Mouse (Mus musculus): Measurements from ENCODE around the gene Bdkrb2. TPM values are rescaled to one million over a fixed set of nuclear protein-coding genes. Genes with fewer than 3 reads are reported as not detected.
A peak's percentile ranks its signal among the peaks of the same experiment; 100 is the strongest.

Bdkrb2 gene
- total RNA-seq, 2 experiments from 2014 or later: 0.31 to 0.44 TPM

DNA sequence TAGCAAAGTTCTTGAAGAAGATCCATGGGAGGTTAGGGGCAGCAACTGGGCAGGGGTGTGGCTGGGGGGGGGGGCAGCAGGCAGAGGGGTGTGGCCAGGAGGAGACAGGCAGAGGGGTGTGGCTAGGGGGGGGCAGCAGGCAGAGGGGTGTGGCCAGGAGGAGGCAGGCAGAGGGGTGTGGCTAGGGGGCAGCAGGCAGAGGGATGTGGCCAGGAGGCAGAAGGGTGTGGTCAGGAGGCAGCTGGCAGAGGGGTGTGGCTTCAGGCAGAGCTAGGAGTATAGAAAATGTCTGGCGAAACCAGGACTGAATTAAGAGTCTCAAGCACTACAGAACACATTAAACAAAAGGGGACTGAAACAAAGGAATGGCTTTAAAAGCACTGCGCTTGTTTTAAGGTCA lies 20.5 kb downstream of the Bdkrb2 start:
- no peak for DNase-seq (ENCODE audit: extremely low spot score in 1 of 2, low spot score in 1 of 2)

GRCm38 (mm10) chr12:105584851-105585250 lies 21.8 kb downstream of the Bdkrb2 start:
- peak; percentile 47 to 82 for DNase-seq (ENCODE audit: extremely low spot score in 1 of 2, low spot score in 1 of 2)

GRCm38 (mm10) chr12:105587526-105587925 lies 24.5 kb downstream of the Bdkrb2 start:
- DNase-seq (ENCODE audit: extremely low spot score in 1 of 2, low spot score in 1 of 2): no peak

- no peak for DNase-seq (ENCODE audit: extremely low spot score in 1 of 2, low spot score in 1 of 2)
Measured at GRCm38 (mm10) chr12:105590786-105591185, 27.8 kb downstream of the Bdkrb2 start.

DNA sequence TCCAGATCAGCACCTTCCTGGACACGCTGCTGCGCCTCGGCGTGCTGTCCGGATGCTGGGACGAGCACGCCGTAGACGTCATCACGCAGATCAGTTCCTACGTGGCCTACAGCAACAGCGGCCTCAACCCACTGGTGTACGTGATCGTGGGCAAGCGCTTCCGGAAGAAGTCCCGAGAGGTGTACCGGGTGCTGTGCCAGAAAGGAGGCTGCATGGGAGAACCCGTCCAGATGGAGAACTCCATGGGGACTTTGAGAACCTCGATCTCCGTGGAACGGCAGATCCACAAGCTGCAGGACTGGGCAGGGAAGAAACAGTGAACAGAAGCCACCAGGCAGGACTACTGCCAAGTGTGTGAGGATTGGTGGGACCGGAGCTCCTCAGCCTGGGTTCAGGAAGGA lies 29.3 kb downstream of the Bdkrb2 start:
- DNase-seq (ENCODE audit: extremely low spot score in 1 of 2, low spot score in 1 of 2): no peak

DNA sequence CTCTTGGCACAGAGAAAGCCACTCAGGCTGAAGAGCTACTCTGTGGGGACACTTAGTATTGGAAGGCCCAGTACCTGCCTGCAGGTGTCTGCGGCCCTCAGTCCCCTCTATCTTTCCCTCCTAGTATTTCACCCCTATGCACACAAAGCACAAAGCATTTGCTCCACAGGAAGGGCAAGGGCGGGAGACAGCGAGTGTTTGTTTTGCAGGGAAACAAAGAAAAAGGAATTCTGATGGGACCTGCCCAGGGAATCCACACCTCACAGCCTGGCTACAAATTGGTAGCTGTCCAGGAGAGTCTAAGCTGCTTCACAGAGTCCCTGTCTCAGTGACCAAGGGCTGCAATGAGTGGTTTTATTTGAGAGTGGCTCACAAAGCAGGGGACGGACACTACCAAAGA lies 30.4 kb downstream of the Bdkrb2 start:
- DNase-seq (ENCODE audit: extremely low spot score in 1 of 2, low spot score in 1 of 2): no peak

DNA sequence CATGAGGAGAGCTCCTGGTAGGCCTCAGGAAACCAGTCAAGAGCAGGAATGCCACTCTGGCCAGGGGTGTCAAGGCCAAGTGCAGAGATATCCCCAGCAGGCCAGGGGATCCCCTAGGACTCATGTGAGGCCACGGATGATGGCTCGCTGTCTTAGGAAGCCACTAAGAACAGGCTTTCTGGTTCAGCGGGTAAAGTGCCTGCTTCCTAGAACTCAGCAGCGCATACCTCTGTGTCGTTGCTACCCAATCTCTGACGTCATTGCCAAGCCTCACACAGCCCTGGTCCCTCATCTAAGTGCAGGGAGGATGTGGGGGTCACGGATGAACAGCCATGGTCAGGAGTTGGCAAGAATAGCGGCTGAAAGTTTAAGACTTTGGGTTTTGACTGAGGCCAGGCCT lies 34.1 kb downstream of the Bdkrb2 start:
- DNase-seq (ENCODE audit: extremely low spot score in 1 of 2, low spot score in 1 of 2): no peak

- no peak for DNase-seq (ENCODE audit: extremely low spot score in 1 of 2, low spot score in 1 of 2)
Measured at GRCm38 (mm10) chr12:105598503-105598902, 35.5 kb downstream of the Bdkrb2 start.

- DNase-seq (ENCODE audit: extremely low spot score in 1 of 2, low spot score in 1 of 2): no peak
Measured at GRCm38 (mm10) chr12:105599098-105599497, 36.1 kb downstream of the Bdkrb2 start.

GRCm38 (mm10) chr12:105601586-105601985 lies 38.6 kb downstream of the Bdkrb2 start:
- no peak for DNase-seq (ENCODE audit: extremely low spot score in 1 of 2, low spot score in 1 of 2)

- no peak for DNase-seq (ENCODE audit: extremely low spot score in 1 of 2, low spot score in 1 of 2)
Measured at GRCm38 (mm10) chr12:105602581-105603210, 39.7 kb downstream of the Bdkrb2 start, which contains the start of gene Bdkrb1. Bdkrb1 (plus strand) TSS chr12:105603085.

GRCm38 (mm10) chr12:105603904-105604303 lies 40.9 kb downstream of the Bdkrb2 start:
- DNase-seq (ENCODE audit: extremely low spot score in 1 of 2, low spot score in 1 of 2): no peak

- DNase-seq (ENCODE audit: extremely low spot score in 1 of 2, low spot score in 1 of 2): no peak
Measured at GRCm38 (mm10) chr12:105605212-105605611, 42.2 kb downstream of the Bdkrb2 start.

- DNase-seq (ENCODE audit: extremely low spot score in 1 of 2, low spot score in 1 of 2): no peak
Measured at GRCm38 (mm10) chr12:105606881-105607280, 43.9 kb downstream of the Bdkrb2 start.

GRCm38 (mm10) chr12:105611045-105611444 lies 48.0 kb downstream of the Bdkrb2 start:
- DNase-seq (ENCODE audit: extremely low spot score in 1 of 2, low spot score in 1 of 2): no peak

GRCm38 (mm10) chr12:105611748-105612147 lies 48.7 kb downstream of the Bdkrb2 start:
- DNase-seq (ENCODE audit: extremely low spot score in 1 of 2, low spot score in 1 of 2): peak; percentile 48 to 82

- no peak for DNase-seq (ENCODE audit: extremely low spot score in 1 of 2, low spot score in 1 of 2)
Measured at GRCm38 (mm10) chr12:105613559-105613958, 50.5 kb downstream of the Bdkrb2 start.

GRCm38 (mm10) chr12:105622048-105622447 lies 59.0 kb downstream of the Bdkrb2 start:
- DNase-seq (ENCODE audit: extremely low spot score in 1 of 2, low spot score in 1 of 2): no peak

- no peak for DNase-seq (ENCODE audit: extremely low spot score in 1 of 2, low spot score in 1 of 2)
Measured at GRCm38 (mm10) chr12:105622981-105623539, 60.0 kb downstream of the Bdkrb2 start.

GRCm38 (mm10) chr12:105625798-105626197 lies 62.8 kb downstream of the Bdkrb2 start:
- peak in 1 of 2 experiments; percentile 38 for DNase-seq (ENCODE audit: extremely low spot score in 1 of 2, low spot score in 1 of 2)

DNA sequence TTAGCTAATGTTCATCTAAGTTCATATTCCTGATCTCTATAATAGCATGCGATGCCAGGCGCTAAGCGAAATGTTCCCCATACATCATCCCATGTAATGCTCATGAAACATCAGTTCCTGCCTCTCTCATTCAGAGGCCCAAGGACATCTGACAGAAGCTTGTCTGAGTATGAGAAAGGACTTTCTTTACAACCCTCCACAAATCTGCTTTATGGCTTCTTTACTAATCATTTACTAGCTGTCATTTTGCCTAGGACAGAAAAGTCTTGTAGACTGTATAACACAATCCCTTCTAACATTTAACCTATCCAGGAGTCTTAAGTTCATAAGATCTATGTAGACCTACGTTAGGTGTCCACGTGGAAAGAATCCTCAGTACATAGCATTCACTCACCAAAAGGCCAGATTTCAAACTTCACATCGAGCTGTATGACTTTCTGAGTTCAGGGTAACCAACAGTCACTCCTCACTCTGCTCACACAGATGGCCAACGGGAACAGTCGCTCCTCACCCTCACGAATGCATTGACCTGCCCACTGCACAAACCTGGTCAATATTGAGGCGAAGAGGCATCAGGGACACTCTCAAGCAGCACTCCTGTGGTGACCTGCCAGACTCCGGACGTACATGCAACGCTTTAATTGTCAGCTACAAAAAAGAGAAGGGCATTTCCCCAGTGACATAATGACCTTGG lies 71.5 kb downstream of the Bdkrb2 start:
- no peak for DNase-seq (ENCODE audit: extremely low spot score in 1 of 2, low spot score in 1 of 2)

GRCm38 (mm10) chr12:105636551-105636950 lies 73.5 kb downstream of the Bdkrb2 start:
- DNase-seq (ENCODE audit: extremely low spot score in 1 of 2, low spot score in 1 of 2): no peak
